Mouse (Mus musculus) layer of hippocampus, adult 18-20 months (tissue): ENCODE results near the gene Ppp1ca. TPM values are rescaled to one million over a fixed set of nuclear protein-coding genes. Genes with fewer than 3 reads are reported as not detected.

Experiments used
- DNase-seq, 2 experiments: peaks; one replicate each; pipeline ENCODE4 v3.0.0; 2022; ENCODE audit warnings: low spot score in 2 of 2
- total RNA-seq, 2 experiments: library from RNA; stranded (reverse); gene quantifications; 2 replicates each; pipeline ENCODE4 v1.2.3; 2021

Gene Ppp1ca
- total RNA-seq, 2 experiments from 2014 or later, result 268 TPM

GRCm38 (mm10) chr19:4183689-4184088 is 8.2 kb upstream of the Ppp1ca start:
- DNase-seq, result no peak

GRCm38 (mm10) chr19:4184976-4185975 is 6.6 kb upstream of the Ppp1ca start:
- DNase-seq, result no peak

GRCm38 (mm10) chr19:4187303-4187702 is 4.6 kb upstream of the Ppp1ca start:
- no peak for DNase-seq

- no peak for DNase-seq
Measured at GRCm38 (mm10) chr19:4189051-4189620, 2.7 kb upstream of the Ppp1ca start.

DNA sequence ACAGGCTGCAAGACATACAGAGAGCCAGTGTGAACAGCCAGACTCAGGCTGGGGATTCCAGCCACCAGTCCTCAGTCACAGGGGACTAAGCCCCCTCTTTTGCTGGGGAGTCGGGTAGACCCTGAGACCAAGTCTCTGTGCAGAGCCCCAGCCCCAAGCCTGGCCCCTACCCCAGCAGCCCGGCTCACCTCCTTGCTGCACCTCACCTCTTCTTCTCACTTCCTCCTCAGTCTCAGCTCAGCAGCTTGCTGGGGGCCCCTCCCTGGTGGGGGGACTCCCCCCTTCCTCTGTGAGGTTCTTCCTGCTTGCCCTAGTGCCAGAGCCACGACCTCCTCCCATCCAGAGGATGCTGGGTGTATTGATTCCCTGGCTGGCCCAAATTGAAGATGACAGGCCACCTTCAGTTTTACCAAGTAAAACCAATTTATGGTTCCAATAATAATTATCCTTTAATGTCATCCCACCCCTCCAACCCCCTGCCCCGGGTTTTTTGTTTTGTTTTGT is 982 bp upstream of the Ppp1ca start, which contains the start of gene Tbc1d10c:
TSS of gene Tbc1d10c (minus strand) at position 454 of the 504 bp plus-strand sequence.
- no peak for DNase-seq

DNA sequence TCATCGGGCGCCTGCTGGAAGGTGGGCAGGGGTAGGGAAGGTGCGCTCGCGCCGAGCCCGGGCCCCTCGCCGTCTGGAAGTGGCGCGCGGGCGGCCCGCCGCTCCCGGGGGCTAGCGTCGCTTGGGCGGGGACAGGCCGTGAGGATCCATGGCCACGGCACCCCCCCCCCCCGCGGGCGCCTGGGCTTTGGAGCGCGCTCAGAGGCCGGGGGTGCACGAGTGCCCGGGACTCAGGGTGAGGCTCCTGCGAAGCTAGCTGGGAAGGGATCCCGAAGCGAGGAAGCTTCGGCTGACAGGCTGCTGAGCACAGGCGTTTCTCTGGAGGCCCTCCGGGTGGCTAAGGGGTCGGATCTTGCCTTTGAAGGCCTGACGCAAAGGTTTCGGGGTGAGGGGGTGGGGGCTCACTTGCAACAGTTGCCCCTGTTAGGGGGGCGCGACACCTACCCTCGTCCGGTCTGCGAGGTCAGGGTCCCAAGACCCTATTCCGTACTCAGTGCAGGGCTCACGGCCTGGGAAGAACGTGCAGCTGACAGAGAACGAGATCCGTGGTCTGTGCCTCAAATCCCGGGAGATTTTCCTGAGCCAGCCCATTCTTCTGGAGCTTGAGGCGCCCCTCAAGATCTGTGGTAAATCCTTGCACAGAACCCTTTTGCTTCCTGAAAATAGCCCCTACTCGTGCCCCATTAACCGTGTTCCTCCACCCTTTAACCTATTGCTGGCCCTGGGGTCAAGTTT is 553 bp downstream of the Ppp1ca start:
- DNase-seq, result no peak

DNA sequence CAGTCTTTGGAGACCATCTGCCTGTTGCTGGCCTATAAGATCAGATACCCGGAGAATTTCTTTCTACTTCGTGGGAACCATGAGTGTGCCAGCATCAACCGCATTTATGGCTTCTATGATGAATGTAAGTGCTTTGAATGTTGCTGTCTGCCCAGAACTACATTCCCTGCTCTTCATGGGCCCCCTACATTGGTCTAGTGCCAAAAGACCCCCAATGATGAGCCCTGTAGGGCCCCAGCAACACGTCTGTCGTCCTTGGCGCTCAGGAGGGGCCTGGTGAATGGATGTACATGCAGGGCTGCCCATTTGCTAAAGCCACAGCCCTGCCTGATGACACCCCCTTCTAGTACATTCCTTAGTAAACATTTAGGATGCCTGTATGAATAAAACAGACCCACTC is 1.3 kb downstream of the Ppp1ca start:
- no peak for DNase-seq

DNA sequence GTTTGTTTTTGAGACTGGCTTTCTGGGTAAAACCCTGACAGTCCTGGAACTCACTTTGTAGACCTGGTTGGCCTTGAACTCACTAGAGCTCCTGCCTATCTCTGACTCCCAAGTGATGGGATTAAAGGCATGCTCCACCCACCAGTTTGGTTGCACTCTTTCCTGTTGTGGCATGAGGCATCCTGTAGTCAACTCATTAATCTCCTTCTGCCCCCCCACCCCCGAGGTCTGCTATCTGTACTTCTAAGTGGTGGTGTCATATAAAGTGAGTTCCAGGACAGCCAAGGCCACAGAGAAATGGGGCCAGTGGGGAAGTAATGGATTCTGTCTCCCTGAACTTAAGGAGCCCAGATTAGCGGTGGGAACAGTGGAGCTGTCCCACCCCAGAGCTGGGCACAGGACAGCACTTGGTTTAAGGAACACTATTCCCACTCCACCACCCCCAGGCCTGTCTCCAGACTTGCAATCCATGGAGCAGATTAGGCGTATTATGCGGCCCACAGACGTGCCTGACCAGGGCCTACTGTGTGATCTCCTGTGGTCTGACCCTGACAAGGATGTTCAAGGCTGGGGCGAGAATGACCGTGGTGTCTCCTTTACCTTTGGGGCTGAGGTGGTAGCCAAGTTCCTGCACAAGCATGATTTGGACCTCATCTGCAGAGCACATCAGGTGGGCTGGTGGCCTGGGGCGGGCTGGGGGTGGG is 2.3 kb downstream of the Ppp1ca start:
- DNase-seq, result no peak

DNA sequence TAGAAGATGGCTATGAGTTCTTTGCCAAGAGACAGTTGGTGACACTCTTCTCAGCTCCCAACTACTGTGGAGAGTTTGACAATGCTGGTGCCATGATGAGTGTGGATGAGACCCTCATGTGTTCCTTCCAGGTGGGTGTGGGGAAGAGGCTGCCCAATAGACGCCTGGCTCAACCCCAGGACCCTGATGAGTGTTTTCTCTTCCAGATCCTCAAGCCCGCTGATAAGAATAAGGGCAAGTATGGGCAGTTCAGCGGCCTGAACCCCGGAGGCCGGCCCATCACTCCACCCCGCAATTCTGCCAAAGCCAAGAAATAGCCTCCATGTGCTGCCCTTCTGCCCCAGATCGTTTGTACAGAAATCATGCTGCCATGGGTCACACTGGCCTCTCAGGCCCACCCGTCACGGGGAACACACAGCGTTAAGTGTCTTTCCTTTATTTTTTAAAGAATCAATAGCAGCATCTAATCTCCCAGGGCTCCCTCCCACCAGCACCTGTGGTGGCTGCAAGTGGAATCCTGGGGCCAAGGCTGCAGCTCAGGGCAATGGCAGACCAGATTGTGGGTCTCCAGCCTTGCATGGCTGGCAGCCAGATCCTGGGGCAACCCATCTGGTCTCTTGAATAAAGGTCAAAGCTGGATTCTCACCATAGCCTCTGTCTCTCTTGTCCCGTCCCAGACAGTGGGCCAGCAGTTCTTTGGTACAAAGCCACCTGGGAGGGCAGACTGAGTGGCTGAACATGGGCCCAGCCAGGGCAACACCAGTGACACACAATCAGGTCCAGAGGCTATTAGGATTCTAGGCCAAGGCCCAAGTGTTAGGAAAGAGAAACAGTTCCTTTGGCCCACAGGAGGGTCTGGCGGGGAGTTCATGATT is 3.1 kb downstream of the Ppp1ca start:
- no peak for DNase-seq

DNA sequence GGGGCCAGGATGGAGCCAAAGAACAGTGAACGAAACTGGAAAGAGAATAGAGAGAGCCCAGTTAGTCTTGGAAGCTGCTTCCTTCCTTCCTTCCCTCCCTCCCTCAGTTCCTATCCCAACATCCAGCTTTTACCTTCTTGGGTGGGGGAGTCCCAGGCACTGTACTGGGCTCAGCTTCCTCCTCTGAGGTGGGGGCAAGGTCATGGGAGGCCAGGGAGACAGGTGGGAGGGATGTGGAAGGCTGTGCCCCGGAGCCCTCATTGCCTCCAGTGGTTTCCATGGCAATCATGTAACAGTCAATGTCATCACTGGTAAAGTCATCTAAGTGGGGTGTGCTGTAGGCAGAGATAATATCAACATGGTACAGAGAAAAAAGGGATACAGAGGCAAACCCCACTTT is 4.2 kb downstream of the Ppp1ca start:
- DNase-seq, result no peak

DNA sequence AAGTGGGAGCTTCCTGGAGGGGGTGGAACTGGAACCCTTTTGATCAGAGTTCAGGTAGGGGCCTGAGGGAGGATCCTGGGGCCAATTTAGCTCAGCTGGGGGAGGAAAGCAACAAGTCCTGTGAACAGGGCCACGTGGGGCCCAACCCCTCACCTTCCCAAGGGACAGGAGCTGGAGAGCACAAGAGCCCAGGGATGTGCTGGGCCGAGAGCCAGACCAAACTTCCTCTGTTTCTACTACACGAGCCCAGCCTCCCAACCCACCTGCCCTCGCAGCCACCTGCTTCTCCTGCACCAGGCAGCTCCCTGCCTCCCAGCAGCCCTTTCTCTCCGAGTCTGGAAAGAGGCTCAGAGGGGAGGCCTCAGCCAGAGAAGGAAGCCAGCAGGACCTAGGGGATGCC is 4.7 kb downstream of the Ppp1ca start:
- DNase-seq, result no peak

DNA sequence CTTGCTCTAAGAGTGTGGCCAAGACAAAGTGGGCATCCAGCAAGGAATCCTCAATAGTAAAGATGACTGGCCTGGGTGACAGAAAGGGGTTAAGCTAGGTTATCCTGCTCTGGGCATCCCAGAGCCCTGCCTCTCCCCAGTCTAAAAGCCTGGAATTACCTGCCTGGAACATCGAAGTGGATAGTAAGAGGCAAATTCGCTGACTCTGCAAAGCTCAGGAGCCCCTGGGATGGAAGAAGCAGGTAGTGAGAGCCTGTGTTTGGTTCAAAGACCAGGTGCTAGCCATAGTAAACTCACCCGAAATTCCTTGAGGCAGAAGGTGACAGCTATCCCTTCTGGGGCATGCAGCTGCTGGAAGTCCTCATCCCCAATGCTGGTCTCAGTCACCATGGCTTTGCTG is 5.3 kb downstream of the Ppp1ca start:
- no peak for DNase-seq

DNA sequence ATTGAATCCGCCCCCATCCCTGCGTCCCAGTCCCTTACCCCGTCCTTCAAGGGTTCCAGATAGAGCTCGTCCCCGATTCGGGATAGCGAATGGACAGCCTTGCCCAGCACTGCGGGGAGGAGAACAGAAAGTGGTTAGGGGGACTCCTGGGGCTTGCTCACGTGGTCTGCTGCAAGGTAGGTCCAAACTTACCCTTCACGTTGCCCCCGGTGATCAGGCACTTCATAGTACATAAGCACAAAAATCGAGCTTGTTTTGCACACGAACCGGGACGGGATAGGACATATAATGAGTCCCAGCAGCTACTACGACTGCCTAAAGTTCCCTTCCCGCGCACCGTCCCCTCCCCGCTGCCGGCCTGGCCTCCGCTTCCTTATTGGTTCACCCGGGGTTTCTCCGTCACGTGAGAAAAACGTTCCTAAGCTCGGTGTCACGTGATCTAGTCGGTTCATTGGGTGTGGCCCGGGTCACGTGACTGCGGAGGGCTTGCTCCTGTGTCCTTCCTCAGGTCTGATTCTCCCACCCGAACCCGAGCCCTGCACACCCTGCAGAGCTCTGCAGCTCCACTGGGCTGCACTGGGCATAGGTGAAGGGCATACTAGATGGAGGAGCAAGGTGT is 9.5 kb downstream of the Ppp1ca start, which contains the start of gene Rad9a:
TSS of gene Rad9a (minus strand) at position 372 of the 619 bp plus-strand sequence.
- DNase-seq, result peak; percentile 91 to 97

DNA sequence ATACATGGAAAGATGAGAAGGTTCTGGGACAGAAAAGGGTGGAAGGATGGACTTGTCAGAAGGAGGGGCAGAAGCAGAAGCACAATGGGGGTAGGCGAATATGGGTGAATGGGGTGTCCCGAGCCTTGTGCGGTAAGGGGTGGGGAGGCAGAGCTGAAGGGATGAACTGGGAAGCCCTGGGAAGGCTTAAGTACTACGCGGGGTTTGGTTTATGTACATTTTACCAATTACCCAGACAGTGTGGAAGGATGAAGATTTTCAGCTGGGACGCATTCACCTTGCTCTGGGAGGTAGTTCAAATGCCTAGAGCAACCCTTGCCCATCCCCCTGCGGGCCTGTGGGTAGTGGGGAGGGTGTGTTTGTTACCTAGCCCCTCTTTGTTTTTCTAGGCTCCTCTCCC is 10.3 kb downstream of the Ppp1ca start:
- no peak for DNase-seq

DNA sequence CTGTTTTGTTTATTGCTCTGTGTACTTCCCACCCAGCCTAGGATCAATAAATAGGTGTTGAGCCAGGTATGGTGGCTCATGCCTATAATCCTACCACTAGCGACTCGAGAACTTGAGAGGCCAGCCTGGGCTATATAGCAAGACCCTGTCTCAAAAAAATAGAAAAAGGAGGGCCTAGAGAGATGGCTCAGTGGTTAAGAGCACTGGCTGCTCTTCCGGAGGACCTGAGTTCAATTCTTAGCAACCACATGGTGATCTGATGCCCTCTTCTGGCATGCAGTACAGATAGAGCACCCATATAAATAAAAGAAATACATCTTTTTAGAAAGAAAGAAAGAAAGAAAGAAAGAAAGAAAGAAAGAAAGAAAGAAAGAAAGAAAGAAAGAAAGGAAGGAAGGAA is 11.3 kb downstream of the Ppp1ca start:
- DNase-seq, result no peak

GRCm38 (mm10) chr19:4203604-4204326 is 11.9 kb downstream of the Ppp1ca start:
- no peak for DNase-seq

GRCm38 (mm10) chr19:4204889-4205288 is 13.0 kb downstream of the Ppp1ca start:
- no peak for DNase-seq

- peak in 1 of 2 experiments; percentile 68 for DNase-seq
Measured at GRCm38 (mm10) chr19:4206971-4207370, 15.1 kb downstream of the Ppp1ca start.

DNA sequence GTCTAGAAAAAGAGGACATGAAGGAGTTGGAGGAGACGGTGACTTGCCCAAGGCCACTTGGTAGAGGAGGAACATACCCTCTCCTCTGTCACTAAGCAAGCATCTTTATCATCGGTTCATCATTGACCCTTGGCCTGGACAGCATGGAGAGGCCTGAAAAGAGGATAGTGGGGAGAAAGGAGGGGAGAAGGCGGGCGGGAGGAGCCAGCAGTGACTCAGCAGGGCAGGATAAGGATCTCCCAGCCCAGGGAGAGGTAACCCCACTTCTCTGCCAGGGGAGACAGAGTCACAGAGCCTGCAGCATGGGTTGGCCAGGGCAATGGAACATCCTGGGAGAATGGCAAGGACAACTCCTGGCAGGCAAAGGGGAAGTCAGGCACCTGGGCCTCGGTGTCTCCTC is 16.7 kb downstream of the Ppp1ca start:
- no peak for DNase-seq
